Mouse (Mus musculus) cerebellum, postnatal 4 days (tissue): ENCODE results near the gene Rag1.

Experiments
- DNase-seq, 2 experiments: peaks; one replicate each; pipeline ENCODE4 v3.0.0; 2022; ENCODE audit warnings: low spot score in 2 of 2, mixed read lengths in 1 of 2

Gene Rag1

DNA sequence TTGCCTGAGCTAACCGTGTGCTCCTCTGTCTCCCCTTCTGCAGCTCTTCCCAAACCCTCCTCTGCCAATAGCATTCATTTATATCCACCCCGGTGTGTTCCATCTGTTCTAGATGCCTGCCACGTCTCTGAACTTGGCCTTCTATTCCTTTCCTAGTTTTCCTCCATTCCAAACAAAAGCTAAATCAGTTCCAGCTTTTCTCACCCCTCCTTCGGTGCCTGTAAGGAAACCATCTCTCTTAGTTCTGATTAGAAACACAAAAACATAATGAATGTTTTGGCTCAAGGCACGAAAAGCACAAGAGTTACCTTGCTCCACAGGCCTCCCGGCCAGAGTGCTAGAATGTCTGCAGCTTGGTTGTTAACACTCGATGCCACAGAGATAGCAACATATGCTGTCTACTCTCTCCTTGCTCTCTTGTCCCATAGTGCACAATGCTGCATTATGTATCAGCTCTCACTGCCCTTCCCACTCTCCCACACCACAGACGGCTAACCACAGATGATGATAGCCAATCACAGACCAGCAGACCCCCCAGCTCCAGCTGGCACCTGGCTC is at the start of gene Rag1, which contains the start of gene B230118H07Rik:
Gene Rag1 (minus strand): TSS at position 388 of the 558 bp plus-strand sequence.
Gene B230118H07Rik (minus strand): TSS at position 419 of the 558 bp plus-strand sequence.
- DNase-seq: no peak

DNA sequence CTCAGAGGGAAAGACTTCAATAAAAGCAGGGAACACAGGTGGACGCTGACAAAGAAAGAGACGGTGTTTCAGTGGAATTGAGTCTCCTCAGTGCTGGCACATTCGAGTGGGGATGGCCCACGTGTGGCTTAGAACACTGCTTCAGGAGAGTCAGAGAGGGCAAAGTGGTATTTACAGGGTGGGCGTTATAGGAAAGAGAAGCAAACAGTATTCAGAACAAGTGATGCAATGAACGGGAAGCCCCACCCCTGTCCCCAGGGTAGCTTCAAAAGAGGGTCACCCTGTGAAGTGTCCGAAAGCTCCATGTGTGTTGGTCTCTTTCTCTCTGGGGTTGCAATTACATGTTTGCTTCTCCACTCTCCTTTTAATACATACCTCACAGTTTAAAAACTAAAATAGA is 46.3 kb upstream of the Rag1 start:
- DNase-seq: no peak

DNA sequence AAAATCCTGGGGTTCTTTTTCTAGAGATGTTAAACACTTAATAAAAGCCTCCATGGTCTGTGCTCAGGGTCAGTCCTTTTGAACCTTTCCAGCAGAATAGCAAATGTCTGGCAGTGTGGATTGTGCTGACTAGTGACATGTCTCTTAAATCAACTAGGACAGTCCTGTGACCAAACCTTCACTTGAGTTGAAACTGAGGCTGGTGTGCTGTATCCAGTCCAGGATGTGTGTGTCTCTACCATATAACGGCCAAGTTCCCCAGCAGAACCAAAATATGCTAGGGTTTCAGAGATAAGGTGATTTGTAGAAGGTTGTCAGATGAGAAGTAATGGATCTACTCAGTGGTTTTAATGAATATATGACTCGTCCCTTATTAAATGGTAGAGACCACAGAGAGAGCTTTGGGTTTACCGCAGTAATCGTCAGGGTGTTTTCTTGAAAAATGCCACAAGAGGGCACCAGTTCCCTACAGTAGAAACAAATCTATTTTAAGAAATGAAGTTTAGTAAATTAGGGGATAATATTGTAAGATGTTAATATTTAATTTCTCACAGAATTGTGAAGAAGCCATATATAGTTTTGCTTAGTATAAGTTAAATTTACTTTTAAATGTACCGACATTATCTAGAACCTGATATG is 44.4 kb upstream of the Rag1 start:
- DNase-seq: no peak

DNA sequence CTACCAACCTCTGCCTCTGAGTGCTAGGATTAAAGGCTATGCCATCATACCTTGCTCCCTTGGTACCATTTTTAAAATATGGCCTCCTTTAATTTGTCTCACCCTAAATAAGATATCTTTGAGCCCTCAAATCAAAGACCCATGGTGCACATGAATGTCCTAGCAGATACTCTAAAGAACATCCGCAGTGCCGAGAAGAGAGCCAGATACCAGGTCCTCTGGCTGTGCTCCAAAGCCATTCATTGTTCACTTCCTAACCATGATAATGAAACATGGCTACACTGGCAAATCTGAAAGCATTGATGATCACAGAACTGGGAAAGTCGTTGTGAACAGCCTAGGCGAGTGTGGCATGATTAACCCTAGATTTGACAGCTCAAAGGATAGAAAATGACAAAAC is 43.7 kb upstream of the Rag1 start:
- no peak for DNase-seq

DNA sequence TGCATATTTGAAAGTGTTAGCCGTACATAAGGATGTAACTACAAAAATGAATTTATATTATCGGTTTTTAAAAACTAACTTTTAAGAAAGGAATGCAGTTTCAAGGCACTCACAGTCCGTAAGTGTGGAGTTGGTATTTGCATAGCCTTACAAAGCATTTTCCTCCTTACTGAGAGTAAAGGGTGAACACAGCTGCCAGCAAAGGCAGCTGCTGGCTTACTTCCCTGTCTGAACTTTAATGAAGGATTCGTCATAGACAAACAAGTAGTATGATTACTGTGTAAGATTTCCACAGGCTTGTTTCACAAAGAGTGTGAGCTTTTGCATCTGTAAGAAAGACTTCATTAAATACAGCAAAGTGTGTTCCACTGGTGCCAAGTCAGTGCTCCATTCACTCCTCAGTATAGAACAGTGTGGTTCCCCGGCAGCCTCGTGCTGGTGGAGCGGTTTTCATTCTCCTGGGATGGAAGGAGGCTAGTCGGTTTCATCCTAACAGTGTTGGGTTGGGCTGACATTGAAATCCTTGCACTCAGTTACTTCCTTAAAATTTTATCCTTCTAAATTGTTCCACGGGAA is 41.0 kb upstream of the Rag1 start:
- DNase-seq: no peak

DNA sequence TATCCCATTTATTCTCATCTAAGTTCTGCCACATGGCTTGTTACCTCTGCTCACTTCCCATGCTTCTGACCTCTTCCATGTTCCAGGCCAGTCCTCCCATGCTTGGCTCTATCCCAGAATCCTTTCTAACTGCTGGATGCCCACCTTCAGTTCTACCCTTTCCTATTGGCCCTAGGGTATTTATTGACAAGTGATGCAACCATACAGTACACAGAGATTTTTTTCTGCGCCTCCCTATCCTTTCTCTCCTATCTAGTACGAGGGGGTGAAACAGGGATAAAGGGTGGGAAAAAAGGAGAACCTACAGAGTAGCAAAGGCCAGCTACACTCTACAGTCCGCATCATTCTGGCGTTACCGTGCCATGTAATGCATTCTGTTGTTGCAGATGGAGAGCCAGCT is 38.7 kb upstream of the Rag1 start:
- DNase-seq: no peak

DNA sequence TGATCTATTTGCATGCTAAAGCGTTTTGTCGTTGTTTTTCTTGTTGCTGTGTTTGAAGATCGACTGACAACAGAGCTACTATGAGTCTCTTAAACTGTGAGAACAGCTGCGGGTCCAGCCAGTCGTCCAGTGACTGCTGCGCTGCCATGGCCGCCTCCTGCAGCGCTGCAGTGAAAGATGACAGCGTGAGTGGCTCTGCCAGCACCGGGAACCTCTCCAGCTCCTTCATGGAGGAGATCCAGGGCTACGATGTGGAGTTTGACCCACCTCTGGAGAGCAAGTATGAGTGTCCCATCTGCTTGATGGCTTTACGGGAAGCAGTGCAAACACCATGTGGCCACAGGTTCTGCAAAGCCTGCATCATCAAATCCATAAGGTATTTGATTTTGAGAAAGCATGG is 35.1 kb upstream of the Rag1 start:
- peak in 1 of 2 experiments; percentile 68 for DNase-seq

DNA sequence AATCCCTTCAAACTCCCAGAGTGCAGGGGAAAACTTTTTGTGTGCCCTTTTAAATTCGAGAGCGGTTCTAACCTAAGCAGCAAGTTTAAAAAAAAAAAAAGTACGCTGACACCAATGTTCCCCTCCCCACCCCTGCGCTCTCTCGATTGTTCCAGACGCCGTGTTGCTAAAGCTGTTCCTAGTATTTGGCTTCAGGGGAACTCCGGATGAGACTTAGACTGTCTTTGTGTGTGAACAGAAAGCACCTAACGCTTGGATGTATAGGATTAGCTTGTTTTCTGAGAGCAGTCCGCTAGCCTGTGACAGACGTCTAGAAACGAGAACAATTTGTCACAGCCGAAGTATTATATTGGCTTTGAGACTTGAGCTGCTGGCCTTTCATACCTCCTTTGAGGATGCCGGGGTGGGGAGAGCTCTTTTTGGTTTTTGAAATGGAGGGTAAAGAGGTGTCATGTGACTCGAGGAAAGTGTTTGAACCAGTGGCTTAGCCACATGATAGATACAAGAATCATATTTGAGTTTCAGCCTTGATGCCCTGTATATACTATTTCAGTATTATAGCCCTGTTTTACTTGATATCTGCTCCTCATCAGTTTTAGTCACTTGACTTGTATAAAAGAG is 30.0 kb upstream of the Rag1 start:
- DNase-seq: no peak

DNA sequence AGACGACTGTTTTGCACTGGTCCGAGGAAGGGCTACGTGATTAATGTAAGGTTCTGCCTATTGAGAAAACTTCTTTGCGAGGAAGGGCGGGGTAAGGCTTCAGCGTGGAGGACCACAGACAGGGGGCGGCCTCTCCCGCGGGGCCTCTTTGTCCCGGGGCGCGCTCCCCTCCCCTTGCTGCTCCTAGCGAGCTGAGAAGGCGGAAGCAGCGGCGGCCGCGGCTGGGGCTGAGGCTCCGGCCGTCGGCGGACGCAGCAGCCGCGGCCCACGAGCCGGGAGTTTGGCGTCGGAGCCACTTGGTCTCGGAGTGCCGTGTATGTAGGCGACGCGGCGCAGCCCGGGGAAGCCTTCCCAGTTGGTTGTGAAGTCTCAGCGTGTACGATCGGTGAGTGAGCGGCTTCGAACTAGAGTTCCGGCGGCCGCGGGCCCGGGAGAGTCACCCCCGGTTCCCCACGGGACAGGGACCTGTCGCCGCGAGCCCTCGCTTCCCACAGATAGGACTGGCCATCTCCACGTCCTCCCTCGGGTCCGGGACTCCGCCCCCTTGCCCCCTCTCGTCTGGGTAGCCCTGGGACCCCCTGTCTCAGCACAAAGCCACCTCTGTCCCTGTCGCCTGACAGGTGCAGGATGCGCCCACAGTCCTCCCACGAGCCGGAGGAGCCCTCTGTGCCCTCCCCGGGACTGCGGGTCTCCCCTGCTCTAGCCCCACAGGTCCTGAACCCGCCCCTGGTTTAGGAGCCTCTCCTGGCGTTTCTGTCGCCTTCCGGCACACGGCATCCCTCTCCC is 29.1 kb upstream of the Rag1 start, which contains the start of gene Traf6:
Gene Traf6 (plus strand): TSS at position 194 of the 786 bp plus-strand sequence.
- peak; percentile 77 to 79 for DNase-seq

DNA sequence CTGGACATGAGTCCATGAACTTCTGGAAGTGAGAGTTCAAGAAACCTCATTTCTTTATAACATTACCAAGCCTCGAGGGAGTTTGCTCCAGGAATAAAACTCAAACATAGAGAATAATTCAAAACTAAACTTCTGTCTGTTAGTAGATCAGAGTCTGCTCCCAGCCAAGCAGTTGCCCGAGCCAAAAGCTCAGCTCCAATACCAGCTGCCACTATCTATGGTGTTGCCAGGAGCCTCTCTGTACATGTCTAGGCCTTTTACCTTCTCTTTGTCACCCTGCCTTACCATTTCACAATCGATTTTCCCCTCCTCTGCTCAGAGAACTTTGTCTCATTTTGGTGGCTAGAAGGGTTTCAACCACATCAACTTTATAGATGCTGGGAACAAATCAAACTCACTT is 24.2 kb upstream of the Rag1 start:
- DNase-seq: no peak

DNA sequence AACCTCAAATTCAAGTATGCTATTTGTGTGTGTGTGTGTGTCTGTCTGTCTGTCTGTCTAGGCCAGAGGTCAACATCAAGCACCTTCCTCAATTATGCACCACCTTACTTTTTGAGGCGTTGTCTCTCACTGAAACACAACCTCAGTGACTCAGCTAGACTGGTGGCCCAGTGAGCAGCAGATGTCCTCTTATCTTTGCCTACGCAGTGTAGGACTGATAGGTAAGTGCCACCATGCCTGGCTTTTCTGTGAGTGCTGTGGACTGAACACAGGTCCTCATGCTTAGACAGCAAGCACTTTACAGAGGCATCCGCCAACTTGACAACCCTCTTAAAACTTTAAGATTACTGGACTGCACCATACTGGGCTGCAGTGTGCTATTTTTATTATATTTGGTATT is 19.4 kb upstream of the Rag1 start:
- DNase-seq: no peak

DNA sequence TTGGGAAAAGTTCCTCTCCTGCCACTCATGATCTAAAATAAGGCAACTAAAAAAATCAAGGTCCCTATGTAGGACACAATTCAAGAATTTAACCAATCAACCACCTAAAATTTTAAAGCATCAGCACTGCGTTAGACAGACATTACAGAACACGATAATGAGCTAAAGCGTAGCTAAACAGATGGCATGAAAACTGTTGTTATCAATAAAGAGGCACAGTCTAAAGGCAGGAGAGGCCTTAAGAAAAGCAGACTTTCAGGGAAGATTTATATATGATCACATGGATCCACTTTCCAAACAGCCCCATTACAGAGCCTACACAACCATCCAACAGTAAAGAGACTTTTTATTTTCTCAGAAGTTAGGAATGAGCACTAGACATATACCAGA is 16.4 kb upstream of the Rag1 start:
- no peak for DNase-seq

DNA sequence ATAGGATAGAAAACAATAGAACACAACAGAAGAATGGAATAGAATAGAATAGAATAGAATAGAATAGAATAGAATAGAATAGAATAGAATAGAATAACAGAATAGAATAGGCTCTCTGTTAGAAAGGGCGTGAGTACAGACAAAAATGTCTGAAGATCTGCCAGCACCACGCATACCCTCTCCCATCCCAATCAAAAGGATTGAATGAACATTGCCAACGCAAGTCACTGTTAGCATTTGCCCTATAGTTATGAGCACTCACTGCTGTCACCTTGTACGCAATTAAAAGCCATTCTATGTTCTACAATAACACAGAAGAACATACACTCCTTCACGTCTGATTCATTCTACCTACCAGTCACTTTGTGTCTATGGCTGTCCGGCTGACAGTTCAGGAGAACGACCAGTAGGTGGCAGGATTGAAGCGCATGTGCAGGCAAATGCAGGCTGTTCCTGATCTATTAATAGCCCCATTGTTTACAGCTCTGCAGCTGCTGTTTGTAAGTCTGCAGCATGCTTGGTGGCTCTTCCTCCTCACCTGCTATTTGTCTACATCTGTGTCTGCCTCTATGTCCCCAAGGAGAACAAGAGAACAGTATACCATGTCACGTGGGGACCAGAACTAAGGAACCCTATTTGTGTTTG is 15.9 kb upstream of the Rag1 start:
- DNase-seq: peak; percentile 53 to 83

DNA sequence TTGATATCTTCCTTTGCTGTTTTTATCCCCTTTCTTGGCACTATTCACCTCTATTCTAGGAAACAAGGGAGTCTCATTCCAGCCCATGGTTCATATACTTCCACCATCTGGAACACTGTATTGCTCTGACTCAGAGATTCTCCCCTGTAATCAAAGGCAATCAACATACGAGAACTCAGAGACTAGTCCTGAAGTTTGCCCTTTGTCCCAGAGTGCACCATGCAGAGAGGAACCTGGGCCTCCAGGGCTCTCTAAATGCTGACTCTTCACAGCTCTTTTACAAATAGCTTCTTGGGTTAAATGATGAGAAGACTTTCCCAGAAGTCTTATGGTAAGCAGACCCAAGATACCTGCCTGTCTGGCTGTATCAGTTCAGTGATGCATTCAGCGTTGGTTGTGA is 11.2 kb upstream of the Rag1 start:
- DNase-seq: no peak

DNA sequence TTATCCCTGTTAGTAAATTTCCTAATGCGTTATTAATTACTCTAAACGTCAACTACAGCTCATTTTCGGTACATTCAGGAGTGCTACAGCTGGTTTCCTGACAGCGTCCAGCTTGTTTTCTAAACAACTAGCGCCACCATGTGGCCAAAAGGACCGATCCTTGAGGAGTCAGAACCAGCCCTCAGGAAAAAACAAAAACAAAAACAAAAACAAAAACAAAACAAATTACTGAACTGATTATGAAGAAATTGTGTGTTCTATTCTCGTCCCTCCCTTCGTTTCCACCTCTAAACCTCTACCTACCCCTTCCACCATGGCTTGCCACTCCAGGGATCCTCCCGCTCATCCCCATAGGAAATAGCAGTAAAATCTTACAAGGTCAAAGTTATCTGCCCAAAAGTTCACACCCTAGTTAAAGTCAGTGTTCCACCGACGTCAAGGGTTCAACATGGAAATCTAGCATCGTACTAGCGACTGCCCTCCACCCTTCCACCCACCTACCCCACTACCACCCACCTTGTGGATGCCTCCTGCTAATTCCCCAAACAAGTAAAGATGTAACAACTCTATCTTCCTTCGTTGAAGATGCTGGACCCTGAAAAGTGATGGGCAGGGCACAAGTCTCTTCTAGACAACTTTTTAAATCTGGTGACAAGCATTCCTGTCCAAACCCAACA is 3.8 kb upstream of the Rag1 start:
- peak; percentile 65 to 84 for DNase-seq

DNA sequence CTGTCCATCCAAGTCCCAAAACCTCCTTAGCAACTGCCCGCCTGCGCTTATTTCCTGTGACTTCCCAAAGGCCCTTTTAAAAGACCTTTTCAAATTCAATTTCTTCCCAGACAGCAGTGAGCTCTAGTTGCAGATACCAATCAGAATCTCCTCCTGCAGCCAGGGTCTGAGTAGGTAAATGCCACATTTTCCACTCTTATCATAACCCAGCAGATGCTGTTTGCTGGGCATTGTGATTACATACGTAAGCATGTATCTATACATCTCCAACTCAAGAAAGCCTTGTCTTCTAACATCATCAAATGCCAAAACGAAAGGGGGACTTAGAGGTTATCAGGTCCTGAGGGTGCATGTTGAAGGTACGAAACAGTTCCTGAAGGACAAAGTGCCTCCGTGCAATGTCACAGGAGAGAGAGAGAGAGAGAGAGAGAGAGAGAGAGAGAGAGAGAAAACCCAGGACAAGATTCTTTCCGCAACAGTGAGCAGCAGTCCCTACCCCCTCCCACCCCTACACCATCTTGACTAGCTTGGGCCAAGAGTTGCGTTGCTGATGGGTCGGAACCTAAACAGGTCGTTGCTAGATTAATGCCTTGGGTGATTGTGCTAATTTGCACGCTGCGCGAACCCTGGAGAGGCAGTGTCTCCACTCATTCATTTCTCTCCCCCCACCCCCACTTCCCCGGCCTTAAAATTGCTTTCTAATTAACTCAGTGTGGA is 3.1 kb upstream of the Rag1 start:
- peak in 1 of 2 experiments; percentile 9 for DNase-seq

DNA sequence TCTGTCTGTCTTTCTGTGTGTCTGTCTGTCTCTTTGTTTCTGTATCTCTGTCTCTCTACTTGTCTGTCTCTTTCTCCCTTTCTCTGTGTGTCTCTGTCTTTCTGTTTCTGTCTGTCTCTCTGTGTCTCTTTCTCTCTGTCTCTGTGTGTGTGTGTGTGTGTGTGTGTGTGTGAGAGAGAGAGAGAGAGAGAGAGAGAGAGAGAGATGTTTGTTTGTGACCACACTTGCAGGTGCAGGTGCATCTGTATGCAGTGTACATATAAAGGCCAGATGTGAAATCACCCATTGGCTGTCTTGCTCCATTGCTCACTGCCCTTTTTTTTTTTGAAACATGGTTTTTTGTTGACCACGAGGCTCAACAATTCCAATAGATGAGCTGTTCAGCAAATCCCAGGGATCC is 1.1 kb upstream of the Rag1 start:
- DNase-seq: no peak

DNA sequence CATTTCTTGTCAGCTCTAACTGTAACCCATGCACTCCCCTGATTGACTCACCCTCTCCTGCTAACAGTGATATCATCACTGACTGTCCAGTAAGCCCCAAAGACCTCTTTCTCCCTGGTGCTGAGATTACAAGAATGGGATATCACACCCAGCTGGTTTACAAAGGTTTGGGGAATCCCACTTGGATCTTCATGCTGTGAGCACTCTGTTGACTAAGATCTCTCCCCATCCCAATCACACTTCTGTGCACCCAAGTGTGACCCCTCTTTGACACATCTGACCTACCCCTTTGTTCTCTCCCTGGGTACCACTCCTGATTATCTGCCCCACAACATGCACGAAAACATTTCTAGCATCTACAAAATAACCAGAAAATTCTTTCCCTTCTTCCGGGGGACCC is 940 bp downstream of the Rag1 start:
- no peak for DNase-seq

DNA sequence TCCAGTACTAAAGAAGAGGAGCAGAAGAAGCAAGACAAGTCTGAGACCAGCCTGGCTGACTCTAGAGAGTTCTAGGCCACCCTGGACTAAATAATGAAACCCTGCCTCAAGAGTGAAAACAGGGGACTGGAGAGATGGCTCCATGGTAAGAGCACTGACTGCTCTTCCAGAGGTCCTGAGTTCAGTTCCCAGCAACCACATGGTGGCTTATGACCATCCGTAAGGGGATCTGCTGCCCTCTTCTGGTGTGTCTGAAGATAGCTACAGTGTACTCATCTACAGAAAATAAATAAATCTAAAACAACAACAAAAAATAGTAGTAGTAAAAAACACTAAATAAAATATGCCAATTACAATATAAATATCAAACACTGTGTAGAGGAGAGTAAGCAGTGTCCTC is 3.5 kb downstream of the Rag1 start:
- DNase-seq: no peak

DNA sequence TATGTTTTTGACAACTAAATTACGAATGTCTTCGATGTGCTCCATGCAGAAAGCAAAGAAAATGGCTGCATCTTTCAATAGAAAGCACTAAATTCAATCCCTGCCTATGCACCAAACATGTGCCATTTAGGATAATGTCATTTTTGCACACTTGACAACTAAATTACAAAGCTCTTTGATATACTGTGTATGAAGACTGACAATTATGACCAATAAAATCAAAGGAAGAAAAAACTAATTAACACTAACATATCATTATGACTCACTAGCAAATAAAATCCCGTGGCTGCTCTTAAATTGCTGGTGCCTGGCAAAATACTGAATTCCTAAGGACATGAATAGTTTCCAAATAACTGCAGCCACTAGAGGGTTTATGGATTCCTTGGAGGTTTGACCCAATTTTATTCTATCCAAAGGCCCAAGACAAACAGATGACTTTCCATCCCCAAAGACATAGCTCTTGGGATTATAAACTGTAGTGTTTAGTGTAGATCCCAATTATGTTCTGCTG is 9.4 kb downstream of the Rag1 start:
- no peak for DNase-seq
